Mouse (Mus musculus) ES-E14 (cell line): ENCODE data around the gene Grhl1. TPM values are rescaled to one million over a fixed set of nuclear protein-coding genes. Genes with fewer than 3 reads are reported as not detected.
A peak's percentile ranks its signal among the peaks of the same experiment; 100 is the strongest.

ENCODE experiments used
- DNase-seq: peaks from one replicate; pipeline ENCODE4 v3.0.0-alpha.2; 2013; ENCODE audit warnings: low read depth, low spot score
- H3K27ac ChIP-seq: 2 replicates; pipeline ENCODE4 v1.5.1; 2012; ENCODE audit warnings: low read depth, mild to moderate bottlenecking, low read length, moderate library complexity, mixed read lengths; ENCODE audit not compliant: poor library complexity, insufficient read depth, severe bottlenecking
- H3K36me3 ChIP-seq: 2 replicates; pipeline ENCODE4 v1.6.1; 2012; ENCODE audit warnings: mild to moderate bottlenecking, low read length, moderate library complexity, mixed read lengths; ENCODE audit not compliant: control insufficient read depth, poor library complexity, insufficient read depth, severe bottlenecking
- H3K4me1 ChIP-seq, 2 experiments: fragments of 150-350 bp in 1 of 2; sonication (generic) in 1 of 2; 2 replicates each; pipeline ENCODE4 v1.6.1; 2012; ENCODE audit warnings: low read length in 2 of 2, mild to moderate bottlenecking in 1 of 2, mixed read lengths in 1 of 2; ENCODE audit not compliant: control insufficient read depth in 2 of 2, insufficient read depth in 2 of 2, poor library complexity in 1 of 2
- H3K4me3 ChIP-seq, 2 experiments: fragments of 150-350 bp in 1 of 2; sonication (generic) in 1 of 2; 2 replicates each; pipeline ENCODE4 v1.5.1; 2012; ENCODE audit warnings: low read length in 2 of 2, low read depth in 1 of 2, mild to moderate bottlenecking in 1 of 2, mixed read lengths in 1 of 2; ENCODE audit not compliant: insufficient read depth in 1 of 2, poor library complexity in 1 of 2, severe bottlenecking in 1 of 2
- H3K9ac ChIP-seq: 2 replicates; pipeline ENCODE4 v1.6.1; 2012; ENCODE audit warnings: low read depth, mild to moderate bottlenecking, low read length, mixed read lengths; ENCODE audit not compliant: poor library complexity, insufficient read depth, severe bottlenecking
- H3K9me3 ChIP-seq: fragments of 150-350 bp; sonication (generic); 2 replicates; pipeline ENCODE4 v1.6.1; 2012; ENCODE audit warnings: low read depth, mild to moderate bottlenecking, low read length; ENCODE audit not compliant: control insufficient read depth, insufficient read depth
- CHD2 ChIP-seq: IDR thresholded peaks from 2 replicates; pipeline ENCODE4 v1.6.1; 2014; ENCODE audit warnings: mild to moderate bottlenecking, low read depth, low read length, inconsistent platforms
- HCFC1 ChIP-seq: IDR thresholded peaks from 2 replicates; pipeline ENCODE4 v1.6.1; 2012; ENCODE audit warnings: low read length, inconsistent platforms, borderline replicate concordance; ENCODE audit not compliant: insufficient read depth
- MAFK ChIP-seq: IDR thresholded peaks from 2 replicates; pipeline ENCODE4 v1.6.1; 2014; ENCODE audit warnings: mild to moderate bottlenecking, low read depth, low read length, inconsistent platforms; ENCODE audit not compliant: insufficient read depth
- ZC3H11A ChIP-seq: IDR thresholded peaks from 2 replicates; pipeline ENCODE4 v1.6.1; 2012; ENCODE audit warnings: low read depth, mild to moderate bottlenecking, inconsistent platforms, low read length, borderline replicate concordance
- ZNF384 ChIP-seq: IDR thresholded peaks from 2 replicates; pipeline ENCODE4 v1.6.1; 2012; ENCODE audit warnings: low read depth, low read length, inconsistent platforms
- in situ Hi-C, 2 experiments: fragments of 600-800 bp; cut with MboI; formaldehyde crosslinking; loops; one replicate each; pipeline ENCODE4 v1.15.1; 2025; ENCODE audit warnings: low sequenced_read_pairs in 2 of 2, inconsistent platforms in 1 of 2; ENCODE audit not compliant: unreplicated experiment in 2 of 2
- total RNA-seq: library from RNA; depleted of rRNA; stranded (reverse); fragments of 300-350 nt; gene quantifications from 2 replicates; pipeline ENCODE4 v1.2.3, GENCODE M21; 2012

The Grhl1 gene
- total RNA-seq, 1 experiment: 4.6 TPM

- Histone ChIP-seq H3K4me3 (no peak overlapping the region), H3K36me3 (no peaks in the 10 kb centered on the region), H3K9me3 (no peaks in the 10 kb centered on the region), H3K27ac (no peak overlapping the region), H3K4me1 (no peaks in the 10 kb centered on the region), H3K9ac (no peak overlapping the region)
- in situ Hi-C loops: no loop called here
- DNase-seq: no peak
- TF ChIP-seq ZC3H11A (no peak), HCFC1 (no peak)
Measured at GRCm38 (mm10) chr12:24563395-24563960, 8.6 kb upstream of the Grhl1 start.

DNA sequence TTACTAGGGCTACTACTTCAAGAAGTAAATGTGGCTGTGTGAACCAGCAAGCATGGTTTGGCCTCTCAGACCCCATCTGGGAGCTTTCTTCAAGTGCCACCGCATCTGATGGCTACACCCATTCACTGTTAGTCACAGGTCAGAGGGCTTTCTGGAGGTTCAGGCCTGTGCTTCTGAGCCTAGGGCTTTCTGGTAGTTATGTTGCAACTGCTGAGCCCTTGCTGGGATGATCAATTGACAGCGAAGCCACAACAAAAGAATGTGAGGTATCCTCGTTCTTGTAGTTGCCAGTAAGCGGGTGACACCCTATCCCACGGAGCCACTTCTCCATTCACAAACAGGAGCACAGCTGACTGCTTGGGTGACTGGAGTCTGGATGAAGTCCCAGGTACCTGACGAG, 6.8 kb upstream of the Grhl1 start:
- Histone ChIP-seq H3K4me1 (no peaks in the 10 kb centered on the region), H3K9ac (no peak overlapping the region), H3K27ac (no peak overlapping the region), H3K36me3 (no peaks in the 10 kb centered on the region), H3K4me3 (no peak overlapping the region), H3K9me3 (no peaks in the 10 kb centered on the region)
- no peak for DNase-seq
- in situ Hi-C loops: no loop called here
- TF ChIP-seq ZC3H11A (no peak), CHD2 (no peak), HCFC1 (no peak), ZNF384 (no peak), MAFK (no peak)

DNA sequence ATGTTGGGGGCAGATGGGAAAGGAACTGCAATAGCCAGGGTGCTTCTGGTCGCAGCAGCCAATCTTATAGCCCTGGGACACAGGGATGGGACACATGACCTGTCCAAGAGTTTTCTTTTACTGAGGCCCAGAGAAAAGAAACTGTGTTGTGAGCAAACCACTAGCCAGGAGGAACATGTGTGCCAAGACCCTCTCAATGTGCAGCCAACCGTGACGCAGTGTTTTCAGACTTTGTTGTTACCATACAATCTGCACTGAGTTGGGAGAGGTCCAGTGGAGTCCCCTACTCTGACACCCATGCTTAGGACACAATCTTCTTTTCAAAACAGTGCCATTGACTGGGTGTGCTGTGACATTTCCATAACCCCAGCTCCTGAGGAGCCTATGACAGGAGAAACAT, 4.5 kb upstream of the Grhl1 start:
- in situ Hi-C loops: no loop called here
- Histone ChIP-seq H3K9me3 (no peaks in the 10 kb centered on the region), H3K4me3 (no peak overlapping the region), H3K9ac (no peak overlapping the region), H3K4me1 (no peaks in the 10 kb centered on the region), H3K27ac (no peak overlapping the region), H3K36me3 (no peaks in the 10 kb centered on the region)
- DNase-seq: no peak
- TF ChIP-seq MAFK: no peak
- TF ChIP-seq ZC3H11A: no peak
- no peak for TF ChIP-seq ZNF384
- TF ChIP-seq CHD2: no peak
- TF ChIP-seq HCFC1: no peak

DNA sequence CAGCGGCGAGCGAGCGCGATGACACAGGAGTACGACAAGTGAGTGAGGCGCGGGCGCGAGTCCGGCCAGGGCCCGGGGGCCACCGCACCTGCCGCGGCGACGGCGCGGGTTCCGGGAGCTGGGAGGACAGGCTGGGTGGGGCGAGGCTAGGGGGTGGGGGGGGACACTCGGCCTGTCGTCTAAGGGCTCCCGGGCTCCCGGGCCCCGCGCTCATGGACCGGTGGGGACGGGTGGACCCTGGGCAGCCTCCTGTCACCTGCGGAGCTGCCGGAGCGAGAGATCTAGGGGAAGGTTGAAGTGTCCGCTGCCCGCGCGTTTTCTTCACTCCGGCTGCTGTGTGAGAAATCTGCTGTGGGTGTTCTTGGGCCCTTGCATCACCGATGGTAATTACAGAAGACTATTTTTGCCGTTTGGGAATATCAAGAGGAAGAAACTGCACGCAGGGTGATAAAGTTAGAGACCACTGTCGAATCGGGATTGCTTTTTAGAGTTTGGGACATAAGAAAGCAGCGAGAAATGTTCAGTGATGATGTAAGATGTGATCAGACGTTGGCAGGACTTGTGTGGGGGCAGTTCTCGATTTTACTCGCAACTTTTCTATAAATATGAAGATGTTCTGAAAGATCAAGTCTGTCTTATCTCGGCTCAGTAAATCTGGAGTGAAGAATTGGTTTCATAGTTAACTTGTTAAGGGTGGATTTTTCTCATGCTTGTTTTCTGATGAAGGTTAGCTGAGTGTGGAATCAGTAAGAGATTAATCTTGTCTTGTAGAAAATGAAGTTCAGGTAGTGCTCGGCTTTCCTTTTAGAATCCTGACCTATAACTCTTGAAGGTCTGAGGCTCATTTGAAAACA, 565 bp downstream of the Grhl1 start:
- Histone ChIP-seq H3K36me3 (peaks cover 2% of the 10 kb centered on the region; the same call in 1 of the 2 replicates), H3K27ac (no peak overlapping the region), H3K4me3 (peak overlapping the region; percentile 85 to 92), H3K9ac (peak overlapping the region; percentile 88), H3K9me3 (no peaks in the 10 kb centered on the region), H3K4me1 (no peaks in the 10 kb centered on the region)
- in situ Hi-C loops: no loop called here
- TF ChIP-seq ZNF384 (no peak), CHD2 (no peak), HCFC1 (no peak), ZC3H11A (no peak), MAFK (no peak)
- DNase-seq: no peak
